Mouse (Mus musculus) forebrain, postnatal 0 days (tissue): ENCODE measurements at regions not wholly inside any gene's neighbourhood (a gene's known extent, or its start where the extent isn't known, plus 50 kb on each side); places are given as distances from the start of the nearest gene placed in this dataset.

Experiments used
- ATAC-seq: fragments of 200-750 bp; cut with Nextera tagmentation; 2 replicates; pipeline ENCODE4 v1.8.0; 2017; ENCODE audit warnings: mild to moderate bottlenecking, moderate library complexity
- DNase-seq: peaks from one replicate; pipeline ENCODE4 v3.0.0-alpha.2; 2015
- H3K27ac ChIP-seq: fragments of 300-500 bp; sonication (generic); 2 replicates; pipeline ENCODE4 v1.5.1; 2014; ENCODE audit warnings: low read depth, mild to moderate bottlenecking, antibody characterized with exemption, low read length, moderate library complexity, mixed read lengths
- H3K27me3 ChIP-seq: fragments of 300-500 bp; sonication (generic); 2 replicates; pipeline ENCODE4 v1.6.1; 2014; ENCODE audit warnings: mild to moderate bottlenecking, low read length, mixed read lengths; ENCODE audit not compliant: insufficient read depth
- H3K36me3 ChIP-seq: fragments of 300-500 bp; sonication (generic); 2 replicates; pipeline ENCODE4 v1.6.1; 2014; ENCODE audit warnings: mild to moderate bottlenecking, moderate library complexity; ENCODE audit not compliant: insufficient read depth
- H3K4me1 ChIP-seq: fragments of 300-500 bp; sonication (generic); 2 replicates; pipeline ENCODE4 v1.6.1; 2014; ENCODE audit warnings: antibody characterized with exemption; ENCODE audit not compliant: insufficient read depth
- H3K4me2 ChIP-seq: fragments of 300-500 bp; sonication (generic); 2 replicates; pipeline ENCODE4 v1.6.1; 2014; ENCODE audit warnings: low read depth, mild to moderate bottlenecking, moderate library complexity
- H3K4me3 ChIP-seq: fragments of 300-500 bp; sonication (generic); 2 replicates; pipeline ENCODE4 v1.5.1; 2014; ENCODE audit warnings: low read depth, low read length, mixed read lengths
- H3K9ac ChIP-seq: fragments of 300-500 bp; sonication (generic); 2 replicates; pipeline ENCODE4 v1.6.1; 2014; ENCODE audit warnings: mild to moderate bottlenecking
- H3K9me3 ChIP-seq: fragments of 300-500 bp; sonication (generic); 2 replicates; pipeline ENCODE4 v1.6.1; 2016; ENCODE audit warnings: low read length
- CTCF ChIP-seq: sonication (generic); IDR thresholded peaks from 2 replicates; pipeline ENCODE4 v1.5.1; 2016; ENCODE audit warnings: antibody characterized with exemption, control low read depth, low read depth
- WGBS: fragments of 180-500 bp; shearing (Covaris S2); extraction: QIAGEN DNeasy Blood & Tissue Kit; methylation state at CpG from one replicate; pipeline ENCODE4 v1.1.7; 2014; 5-methylcytosine and 5-hydroxymethylcytosine counted together

GRCm38 (mm10) chr17:82377176-82377592 lies 639.0 kb upstream of the Slc8a1 start:
- no peak for DNase-seq
- WGBS: 76% methylated on average over 1 of the region's 1 CpGs

GRCm38 (mm10) chr17:82367876-82368275 lies 629.7 kb upstream of the Slc8a1 start:
- no peak for TF ChIP-seq CTCF
- H3K27me3 ChIP-seq: no peaks in the 10 kb centered on the region
- DNase-seq: no peak
- H3K4me2 ChIP-seq: no peak overlapping the region
- H3K36me3 ChIP-seq: no peaks in the 10 kb centered on the region
- no peak for ATAC-seq
- H3K4me3 ChIP-seq: no peak overlapping the region
- H3K4me1 ChIP-seq: no peaks in the 10 kb centered on the region
- no peak overlapping the region for H3K9ac ChIP-seq
- H3K9me3 ChIP-seq: no peaks in the 10 kb centered on the region
- no peak overlapping the region for H3K27ac ChIP-seq

More at GRCm38 (mm10) chr17:82377176-82377592, 639.0 kb upstream of the Slc8a1 start:
- Histone ChIP-seq H3K9me3 (no peaks in the 10 kb centered on the region), H3K36me3 (no peaks in the 10 kb centered on the region), H3K27me3 (no peaks in the 10 kb centered on the region), H3K4me1 (no peaks in the 10 kb centered on the region), H3K27ac (no peak overlapping the region), H3K9ac (no peak overlapping the region), H3K4me2 (no peak overlapping the region), H3K4me3 (no peak overlapping the region)
- TF ChIP-seq CTCF: no peak
- no peak for ATAC-seq

GRCm38 (mm10) chr17:82366001-82366400 lies 627.8 kb upstream of the Slc8a1 start:
- Histone ChIP-seq H3K4me2 (no peak overlapping the region), H3K36me3 (no peaks in the 10 kb centered on the region), H3K27ac (no peak overlapping the region), H3K9ac (no peak overlapping the region), H3K9me3 (no peaks in the 10 kb centered on the region), H3K4me1 (no peaks in the 10 kb centered on the region), H3K27me3 (no peaks in the 10 kb centered on the region), H3K4me3 (no peak overlapping the region)
- no peak for DNase-seq
- TF ChIP-seq CTCF: no peak
- ATAC-seq: no peak
- 86% methylated on average over 4 of the region's 4 CpGs for WGBS

GRCm38 (mm10) chr17:82348636-82349035 lies 610.5 kb upstream of the Slc8a1 start:
- ATAC-seq (no peak), DNase-seq (no peak)
- H3K9ac ChIP-seq: no peak overlapping the region
- no peaks in the 10 kb centered on the region for H3K36me3 ChIP-seq
- no peaks in the 10 kb centered on the region for H3K27me3 ChIP-seq
- no peak overlapping the region for H3K4me2 ChIP-seq
- no peak overlapping the region for H3K4me3 ChIP-seq
- H3K4me1 ChIP-seq: no peaks in the 10 kb centered on the region
- TF ChIP-seq CTCF: no peak
- H3K9me3 ChIP-seq: no peaks in the 10 kb centered on the region
- no peak overlapping the region for H3K27ac ChIP-seq

- H3K27me3 ChIP-seq: no peaks in the 10 kb centered on the region
- no peaks in the 10 kb centered on the region for H3K36me3 ChIP-seq
- no peak overlapping the region for H3K27ac ChIP-seq
- no peak overlapping the region for H3K9ac ChIP-seq
- no peak overlapping the region for H3K4me2 ChIP-seq
- ATAC-seq (no peak), DNase-seq (no peak)
- no peak overlapping the region for H3K4me3 ChIP-seq
- WGBS: 96% methylated on average over 5 of the region's 5 CpGs
- H3K4me1 ChIP-seq: no peaks in the 10 kb centered on the region
- H3K9me3 ChIP-seq: no peaks in the 10 kb centered on the region
- TF ChIP-seq CTCF: no peak
Observed at GRCm38 (mm10) chr17:82331429-82331828, 593.3 kb upstream of the Slc8a1 start.

GRCm38 (mm10) chr17:82312191-82312590 lies 574.0 kb upstream of the Slc8a1 start:
- Histone ChIP-seq H3K4me1 (no peaks in the 10 kb centered on the region), H3K27me3 (no peaks in the 10 kb centered on the region), H3K4me3 (no peak overlapping the region), H3K9ac (no peak overlapping the region), H3K36me3 (no peaks in the 10 kb centered on the region), H3K27ac (no peak overlapping the region), H3K9me3 (no peaks in the 10 kb centered on the region), H3K4me2 (no peak overlapping the region)
- 56% methylated on average over 5 of the region's 5 CpGs for WGBS
- no peak for DNase-seq
- ATAC-seq: no peak
- no peak for TF ChIP-seq CTCF

GRCm38 (mm10) chr17:82306347-82306746 lies 568.2 kb upstream of the Slc8a1 start:
- Histone ChIP-seq H3K27me3 (no peaks in the 10 kb centered on the region), H3K9ac (no peak overlapping the region), H3K9me3 (no peaks in the 10 kb centered on the region), H3K4me2 (no peak overlapping the region), H3K4me3 (no peak overlapping the region), H3K36me3 (no peaks in the 10 kb centered on the region), H3K27ac (no peak overlapping the region), H3K4me1 (no peaks in the 10 kb centered on the region)
- DNase-seq: no peak
- no peak for ATAC-seq
- TF ChIP-seq CTCF: no peak

GRCm38 (mm10) chr17:82277728-82278127 lies 539.6 kb upstream of the Slc8a1 start:
- DNase-seq: no peak
- Histone ChIP-seq H3K9ac (no peak overlapping the region), H3K4me3 (no peak overlapping the region), H3K4me2 (no peak overlapping the region), H3K27ac (no peak overlapping the region), H3K9me3 (no peaks in the 10 kb centered on the region), H3K36me3 (no peaks in the 10 kb centered on the region), H3K27me3 (no peaks in the 10 kb centered on the region), H3K4me1 (no peaks in the 10 kb centered on the region)
- ATAC-seq: no peak
- TF ChIP-seq CTCF: no peak
- 86% methylated on average over 3 of the region's 3 CpGs for WGBS
